Mouse (Mus musculus) forebrain, embryonic 16.5 days (tissue): ENCODE results near the gene Olfr1410. TPM values are rescaled to one million over a fixed set of nuclear protein-coding genes. Genes with fewer than 3 reads are reported as not detected.

Source experiments
- ATAC-seq: fragments of 200-750 bp; cut with Nextera tagmentation; 2 replicates; pipeline ENCODE4 v1.8.0; 2017; ENCODE audit warnings: mild to moderate bottlenecking, moderate library complexity
- H3K27ac ChIP-seq: fragments of 300-500 bp; sonication (generic); 2 replicates; pipeline ENCODE4 v1.5.1; 2014; ENCODE audit warnings: low read length, control low read depth
- H3K27me3 ChIP-seq: fragments of 300-500 bp; sonication (generic); replicated peaks from 2 replicates; pipeline ENCODE4 v1.6.1; 2014; ENCODE audit warnings: low read length; ENCODE audit not compliant: control insufficient read depth, insufficient read depth
- H3K36me3 ChIP-seq: fragments of 300-500 bp; sonication (generic); 2 replicates; pipeline ENCODE4 v1.6.1; 2014; ENCODE audit not compliant: control insufficient read depth, insufficient read depth
- H3K4me1 ChIP-seq: fragments of 300-500 bp; sonication (generic); replicated peaks from 2 replicates; pipeline ENCODE4 v1.6.1; 2014; ENCODE audit warnings: low read length; ENCODE audit not compliant: control insufficient read depth, insufficient read depth
- H3K4me2 ChIP-seq: fragments of 300-500 bp; sonication (generic); 2 replicates; pipeline ENCODE4 v1.6.1; 2014; ENCODE audit warnings: mild to moderate bottlenecking, low read length, control low read depth
- H3K4me3 ChIP-seq: fragments of 300-500 bp; sonication (generic); replicated peaks from 2 replicates; pipeline ENCODE4 v1.5.1; 2014; ENCODE audit warnings: mild to moderate bottlenecking, low read length, control low read depth
- H3K9ac ChIP-seq: fragments of 300-500 bp; sonication (generic); replicated peaks from 2 replicates; pipeline ENCODE4 v1.6.1; 2014; ENCODE audit warnings: low read depth, low read length, control low read depth
- H3K9me3 ChIP-seq: fragments of 300-500 bp; sonication (generic); 2 replicates; pipeline ENCODE4 v1.6.1; 2016; ENCODE audit warnings: low read length; ENCODE audit not compliant: control insufficient read depth
- WGBS: fragments of 180-500 bp; shearing (Covaris S2); extraction: QIAGEN DNeasy Blood & Tissue Kit; methylation state at CpG from one replicate; pipeline ENCODE4 v1.1.7; 2014; 5-methylcytosine and 5-hydroxymethylcytosine counted together
- polyA plus RNA-seq: library from polyadenylated mRNA; unstranded; fragments of >200 nt; fragmentation: Nextera tagmentation; extraction: Ambion mirVana; gene quantifications from 2 replicates; pipeline ENCODE4 v1.2.1, GENCODE M21; 2015

Gene Olfr1410
- polyA plus RNA-seq, 1 experiment from 2014 or later = not detected

- ATAC-seq = no peak
- no peak overlapping the region for H3K4me2 ChIP-seq
- H3K36me3 ChIP-seq = no peaks in the 10 kb centered on the region
- WGBS = 87% methylated on average over 7 of the region's 7 CpGs
- H3K4me3 ChIP-seq = no peak overlapping the region
- H3K9me3 ChIP-seq = no peaks in the 10 kb centered on the region
- no peak overlapping the region for H3K27ac ChIP-seq
- no peaks in the 10 kb centered on the region for H3K27me3 ChIP-seq
- no peak overlapping the region for H3K9ac ChIP-seq
- H3K4me1 ChIP-seq = 0 out of 2 replicates have a peak, but pooled peaks cover 7% of the 10 kb centered on the region
These were observed 41.0 kb downstream of the Olfr1410 start for GRCm38 (mm10) chr1:92646601-92647000.

- 75% methylated on average over 4 of the region's 4 CpGs for WGBS
- Histone ChIP-seq H3K36me3 (no peaks in the 10 kb centered on the region), H3K9me3 (no peaks in the 10 kb centered on the region), H3K27ac (no peak overlapping the region), H3K9ac (no peak overlapping the region), H3K27me3 (no peaks in the 10 kb centered on the region), H3K4me3 (no peak overlapping the region), H3K4me2 (no peak overlapping the region), H3K4me1 (0 out of 2 replicates have a peak, but pooled peaks cover 7% of the 10 kb centered on the region)
- no peak for ATAC-seq
These were observed 41.4 kb downstream of the Olfr1410 start for GRCm38 (mm10) chr1:92647026-92647425.

- ATAC-seq = peak; percentile 51
- Histone ChIP-seq H3K36me3 (no peaks in the 10 kb centered on the region), H3K4me1 (0 out of 2 replicates have a peak, but pooled peaks cover 2% of the 10 kb centered on the region), H3K4me2 (no peak overlapping the region), H3K27me3 (no peaks in the 10 kb centered on the region), H3K27ac (no peak overlapping the region), H3K4me3 (no peak overlapping the region), H3K9me3 (no peaks in the 10 kb centered on the region), H3K9ac (peak overlapping the region; percentile 26; the same call in 1 of the 2 replicates)
- WGBS = 5% methylated on average over 8 of the region's 8 CpGs
These were observed 42.2 kb downstream of the Olfr1410 start for GRCm38 (mm10) chr1:92647752-92648151.

GRCm38 (mm10) chr1:92648197-92648596 is 42.6 kb downstream of the Olfr1410 start:
- H3K4me1 ChIP-seq = 0 out of 2 replicates have a peak, but pooled peaks cover 2% of the 10 kb centered on the region
- ATAC-seq = peak; percentile 11; the same call in 1 of the 2 replicates
- no peaks in the 10 kb centered on the region for H3K27me3 ChIP-seq
- H3K4me3 ChIP-seq = no peak overlapping the region
- H3K36me3 ChIP-seq = no peaks in the 10 kb centered on the region
- WGBS = 50% methylated on average over 10 of the region's 10 CpGs
- H3K9ac ChIP-seq = no peak overlapping the region
- no peaks in the 10 kb centered on the region for H3K9me3 ChIP-seq
- H3K27ac ChIP-seq = no peak overlapping the region
- no peak overlapping the region for H3K4me2 ChIP-seq

GRCm38 (mm10) chr1:92648673-92649072 is 43.1 kb downstream of the Olfr1410 start, which contains the start of gene Otos:
Gene Otos (minus strand): TSS chr1:92648841.
- 24% methylated on average over 8 of the region's 8 CpGs for WGBS
- ATAC-seq = peak; percentile 52
- Histone ChIP-seq H3K9ac (peak within 1 kb of the TSS; percentile 26; the same call in 1 of the 2 replicates), H3K27ac (no peak within 1 kb of the TSS), H3K4me2 (no peak within 1 kb of the TSS), H3K36me3 (no peaks in the 10 kb centered on the region), H3K27me3 (no peaks in the 10 kb centered on the region), H3K4me1 (0 out of 2 replicates have a peak, but pooled peaks cover 2% of the 10 kb centered on the region), H3K4me3 (no peak within 1 kb of the TSS), H3K9me3 (no peaks in the 10 kb centered on the region)

GRCm38 (mm10) chr1:92651467-92651866 is 45.9 kb downstream of the Olfr1410 start:
- no peak for ATAC-seq
- Histone ChIP-seq H3K9me3 (no peaks in the 10 kb centered on the region), H3K27me3 (no peaks in the 10 kb centered on the region), H3K4me2 (no peak overlapping the region), H3K9ac (no peak overlapping the region), H3K36me3 (no peaks in the 10 kb centered on the region), H3K27ac (no peak overlapping the region), H3K4me1 (0 out of 2 replicates have a peak, but pooled peaks cover 2% of the 10 kb centered on the region), H3K4me3 (no peak overlapping the region)
- 32% methylated on average over 3 of the region's 3 CpGs for WGBS

GRCm38 (mm10) chr1:92653179-92653578 is 47.6 kb downstream of the Olfr1410 start:
- no peak for ATAC-seq
- Histone ChIP-seq H3K27me3 (no peaks in the 10 kb centered on the region), H3K9ac (no peak overlapping the region), H3K36me3 (no peaks in the 10 kb centered on the region), H3K4me2 (no peak overlapping the region), H3K27ac (no peak overlapping the region), H3K9me3 (no peaks in the 10 kb centered on the region), H3K4me3 (no peak overlapping the region), H3K4me1 (no peaks in the 10 kb centered on the region)
- WGBS = 92% methylated on average over 3 of the region's 3 CpGs

GRCm38 (mm10) chr1:92654676-92655075 is 49.1 kb downstream of the Olfr1410 start:
- no peaks in the 10 kb centered on the region for H3K4me1 ChIP-seq
- H3K36me3 ChIP-seq = no peaks in the 10 kb centered on the region
- no peak overlapping the region for H3K9ac ChIP-seq
- H3K4me2 ChIP-seq = no peak overlapping the region
- no peaks in the 10 kb centered on the region for H3K9me3 ChIP-seq
- ATAC-seq = no peak
- H3K4me3 ChIP-seq = no peak overlapping the region
- WGBS = 76% methylated on average over 2 of the region's 2 CpGs
- no peak overlapping the region for H3K27ac ChIP-seq
- H3K27me3 ChIP-seq = no peaks in the 10 kb centered on the region

- H3K9me3 ChIP-seq = no peaks in the 10 kb centered on the region
- 84% methylated on average over 11 of the region's 11 CpGs for WGBS
- no peak overlapping the region for H3K9ac ChIP-seq
- no peaks in the 10 kb centered on the region for H3K36me3 ChIP-seq
- no peak overlapping the region for H3K4me3 ChIP-seq
- no peak overlapping the region for H3K27ac ChIP-seq
- no peak for ATAC-seq
- no peaks in the 10 kb centered on the region for H3K27me3 ChIP-seq
- H3K4me1 ChIP-seq = no peaks in the 10 kb centered on the region
- H3K4me2 ChIP-seq = no peak overlapping the region
These were observed 51.6 kb downstream of the Olfr1410 start for GRCm38 (mm10) chr1:92657025-92657820.
